Mouse (Mus musculus): Measurements from ENCODE around the gene P4htm. TPM values are rescaled to one million over a fixed set of nuclear protein-coding genes. Genes with fewer than 3 reads are reported as not detected.
A peak's percentile ranks its signal among the peaks of the same experiment; 100 is the strongest.

The P4htm gene
- polyA plus RNA-seq, 1 experiment from 2014 or later: 40.2 TPM

GRCm38 (mm10) chr9:108572321-108572720, 25.1 kb downstream of the P4htm start:
- H3K27me3 ChIP-seq (replicated peaks; ENCODE audit: control insufficient read depth, insufficient read depth, low read length): no peaks in the 10 kb centered on the region
- H3K36me3 ChIP-seq (ENCODE audit: control insufficient read depth, insufficient read depth, low read length): peaks cover 41% of the 10 kb centered on the region
- ATAC-seq: no peak
- H3K9ac ChIP-seq (ENCODE audit: low read depth, low read length): no peak overlapping the region
- no peak overlapping the region for H3K4me3 ChIP-seq (ENCODE audit: low read length)
- WGBS: 81% methylated on average over 10 of the region's 10 CpGs
- no peak overlapping the region for H3K4me2 ChIP-seq (ENCODE audit: low read length)
- no peaks in the 10 kb centered on the region for H3K9me3 ChIP-seq (ENCODE audit: control insufficient read depth, low read length)
- H3K4me1 ChIP-seq (ENCODE audit: control insufficient read depth, insufficient read depth, low read depth, low read length): peaks cover 61% of the 10 kb centered on the region
- no peak overlapping the region for H3K27ac ChIP-seq (ENCODE audit: low read depth, low read length)

GRCm38 (mm10) chr9:108571401-108571973, 26.0 kb downstream of the P4htm start:
- Histone ChIP-seq H3K4me1 (ENCODE audit: control insufficient read depth, insufficient read depth, low read depth, low read length) (peaks cover 53% of the 10 kb centered on the region), H3K4me2 (ENCODE audit: low read length) (no peak overlapping the region), H3K36me3 (ENCODE audit: control insufficient read depth, insufficient read depth, low read length) (peaks cover 41% of the 10 kb centered on the region)

GRCm38 (mm10) chr9:108570207-108570896, 27.1 kb downstream of the P4htm start:
- H3K27ac ChIP-seq (ENCODE audit: low read depth, low read length): peak overlapping the region; percentile 77
- peak overlapping the region; percentile 77 for H3K9ac ChIP-seq (ENCODE audit: low read depth, low read length)
- H3K27me3 ChIP-seq (replicated peaks; ENCODE audit: control insufficient read depth, insufficient read depth, low read length): no peaks in the 10 kb centered on the region
- ATAC-seq: no peak; the same call in 1 of the 2 replicates
- peaks cover 48% of the 10 kb centered on the region for H3K4me1 ChIP-seq (ENCODE audit: control insufficient read depth, insufficient read depth, low read depth, low read length)
- peak overlapping the region; percentile 73 for H3K4me3 ChIP-seq (ENCODE audit: low read length)
- H3K36me3 ChIP-seq (ENCODE audit: control insufficient read depth, insufficient read depth, low read length): peaks cover 32% of the 10 kb centered on the region
- no peaks in the 10 kb centered on the region for H3K9me3 ChIP-seq (ENCODE audit: control insufficient read depth, low read length)
- WGBS: 2% methylated on average over 40 of the region's 40 CpGs
- H3K4me2 ChIP-seq (ENCODE audit: low read length): peak overlapping the region; percentile 97

More at GRCm38 (mm10) chr9:108571401-108571973, 26.0 kb downstream of the P4htm start:
- ATAC-seq: no peak
- H3K4me3 ChIP-seq (ENCODE audit: low read length): no peak overlapping the region
- 95% methylated on average over 16 of the region's 16 CpGs for WGBS
- no peak overlapping the region for H3K27ac ChIP-seq (ENCODE audit: low read depth, low read length)
- no peaks in the 10 kb centered on the region for H3K9me3 ChIP-seq (ENCODE audit: control insufficient read depth, low read length)
- no peaks in the 10 kb centered on the region for H3K27me3 ChIP-seq (replicated peaks; ENCODE audit: control insufficient read depth, insufficient read depth, low read length)
- H3K9ac ChIP-seq (ENCODE audit: low read depth, low read length): no peak overlapping the region

- Histone ChIP-seq H3K36me3 (ENCODE audit: control insufficient read depth, insufficient read depth, low read length) (peaks cover 32% of the 10 kb centered on the region), H3K27ac (ENCODE audit: low read depth, low read length) (peak within 1 kb of the TSS; percentile 77), H3K4me1 (ENCODE audit: control insufficient read depth, insufficient read depth, low read depth, low read length) (peaks cover 40% of the 10 kb centered on the region), H3K9ac (ENCODE audit: low read depth, low read length) (peak within 1 kb of the TSS; percentile 77), H3K27me3 (replicated peaks; ENCODE audit: control insufficient read depth, insufficient read depth, low read length) (no peaks in the 10 kb centered on the region), H3K9me3 (ENCODE audit: control insufficient read depth, low read length) (no peaks in the 10 kb centered on the region), H3K4me3 (ENCODE audit: low read length) (peak within 1 kb of the TSS; percentile 73), H3K4me2 (ENCODE audit: low read length) (peak within 1 kb of the TSS; percentile 97)
- peak; percentile 70 for ATAC-seq
- 6% methylated on average over 42 of the region's 42 CpGs for WGBS
Observed at GRCm38 (mm10) chr9:108569381-108570206, 27.9 kb downstream of the P4htm start, which contains the start of gene Dalrd3. TSS of gene Dalrd3 (plus strand) at chr9:108569886.

- no peak overlapping the region for H3K9ac ChIP-seq (ENCODE audit: low read depth, low read length)
- H3K27ac ChIP-seq (ENCODE audit: low read depth, low read length): no peak overlapping the region
- H3K36me3 ChIP-seq (ENCODE audit: control insufficient read depth, insufficient read depth, low read length): peaks cover 41% of the 10 kb centered on the region
- peak overlapping the region; percentile 86; the same call in 1 of the 2 replicates for H3K4me3 ChIP-seq (ENCODE audit: low read length)
- H3K4me1 ChIP-seq (ENCODE audit: control insufficient read depth, insufficient read depth, low read depth, low read length): peaks cover 31% of the 10 kb centered on the region
- H3K27me3 ChIP-seq (replicated peaks; ENCODE audit: control insufficient read depth, insufficient read depth, low read length): no peaks in the 10 kb centered on the region
- no peak for ATAC-seq
- WGBS: 85% methylated on average over 17 of the region's 17 CpGs
- peak overlapping the region; percentile 99 for H3K4me2 ChIP-seq (ENCODE audit: low read length)
- H3K9me3 ChIP-seq (ENCODE audit: control insufficient read depth, low read length): no peaks in the 10 kb centered on the region
Observed at GRCm38 (mm10) chr9:108568511-108568921, 29.0 kb downstream of the P4htm start.

- ATAC-seq: no peak
- H3K27me3 ChIP-seq (replicated peaks; ENCODE audit: control insufficient read depth, insufficient read depth, low read length): no peaks in the 10 kb centered on the region
- H3K4me3 ChIP-seq (ENCODE audit: low read length): peak overlapping the region; percentile 86
- WGBS: 14% methylated on average over 18 of the region's 18 CpGs
- H3K36me3 ChIP-seq (ENCODE audit: control insufficient read depth, insufficient read depth, low read length): peaks cover 38% of the 10 kb centered on the region
- H3K4me2 ChIP-seq (ENCODE audit: low read length): peak overlapping the region; percentile 99
- peak overlapping the region; percentile 98 for H3K27ac ChIP-seq (ENCODE audit: low read depth, low read length)
- no peaks in the 10 kb centered on the region for H3K9me3 ChIP-seq (ENCODE audit: control insufficient read depth, low read length)
- H3K9ac ChIP-seq (ENCODE audit: low read depth, low read length): peak overlapping the region; percentile 95
- H3K4me1 ChIP-seq (ENCODE audit: control insufficient read depth, insufficient read depth, low read depth, low read length): peaks cover 31% of the 10 kb centered on the region
Observed at GRCm38 (mm10) chr9:108567931-108568419, 29.5 kb downstream of the P4htm start.

GRCm38 (mm10) chr9:108566815-108567776, 30.4 kb downstream of the P4htm start, which contains the start of gene Ndufaf3:
TSS of gene Ndufaf3 (minus strand) at chr9:108567434.
- WGBS: under 1% methylated on average over 62 of the region's 73 CpGs
- ATAC-seq: peak; percentile 88
- peaks cover 35% of the 10 kb centered on the region for H3K4me1 ChIP-seq (ENCODE audit: control insufficient read depth, insufficient read depth, low read depth, low read length)
- H3K36me3 ChIP-seq (ENCODE audit: control insufficient read depth, insufficient read depth, low read length): peaks cover 32% of the 10 kb centered on the region
- H3K27me3 ChIP-seq (replicated peaks; ENCODE audit: control insufficient read depth, insufficient read depth, low read length): no peaks in the 10 kb centered on the region
- H3K9ac ChIP-seq (ENCODE audit: low read depth, low read length): peak within 1 kb of the TSS; percentile 95
- peak within 1 kb of the TSS; percentile 99 for H3K4me2 ChIP-seq (ENCODE audit: low read length)
- H3K27ac ChIP-seq (ENCODE audit: low read depth, low read length): peak within 1 kb of the TSS; percentile 98
- H3K4me3 ChIP-seq (ENCODE audit: low read length): peak within 1 kb of the TSS; percentile 86
- no peaks in the 10 kb centered on the region for H3K9me3 ChIP-seq (ENCODE audit: control insufficient read depth, low read length)
